Mouse (Mus musculus): Measurements from ENCODE around the gene Ablim1. TPM values are rescaled to one million over a fixed set of nuclear protein-coding genes. Genes with fewer than 3 reads are reported as not detected.
A peak's percentile ranks its signal among the peaks of the same experiment; 100 is the strongest.

Gene Ablim1
- polyA plus RNA-seq, 1 experiment: 12.2 TPM

DNA sequence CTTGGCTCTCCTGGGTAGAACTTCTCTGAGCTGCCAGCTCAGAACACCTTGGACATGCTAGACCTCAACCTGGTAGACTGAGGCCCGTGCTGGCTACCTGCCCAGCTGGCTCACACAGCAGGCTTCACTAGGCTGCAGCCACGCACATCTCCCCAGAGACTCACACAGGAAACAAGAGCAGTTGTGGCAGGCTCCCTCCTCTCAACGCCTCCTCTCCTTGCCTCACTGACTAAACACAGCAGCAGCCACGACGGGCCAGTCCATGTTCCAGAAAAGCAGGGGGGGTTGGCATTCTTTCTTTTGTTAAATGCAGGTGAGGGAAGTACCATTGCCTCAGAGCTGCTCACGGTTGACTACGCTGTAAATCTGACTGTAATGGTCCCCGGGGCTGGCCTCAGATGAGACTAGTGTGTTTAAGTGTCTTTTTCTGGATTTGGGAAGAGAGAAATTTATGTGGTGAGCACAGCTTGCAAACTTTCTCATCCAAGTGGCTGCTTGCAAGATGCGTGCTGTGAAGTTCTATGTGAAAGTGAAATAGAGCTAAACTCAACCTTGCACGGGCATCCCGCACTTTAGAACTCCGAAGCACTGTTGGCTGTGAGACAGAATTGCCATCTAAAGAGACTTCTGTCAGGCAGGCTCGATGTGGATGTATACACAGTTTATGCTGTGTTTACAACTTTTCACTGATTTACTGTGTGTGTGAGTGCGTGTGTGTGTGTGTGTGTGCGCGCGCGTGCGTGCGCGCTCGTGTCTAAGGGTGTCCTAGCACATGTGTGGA, 195.7 kb downstream of the Ablim1 start:
- no peaks in the 10 kb centered on the region for H3K4me1 ChIP-seq (ENCODE audit: control insufficient read depth, insufficient read depth, low read length)
- TF ChIP-seq EP300 (IDR thresholded peaks at IDR 0.05; ENCODE audit: insufficient read depth, low read depth, low read length) (0 out of 2 replicates have a peak, but pooled peaks have one; percentile 37), CTCF (IDR thresholded peaks at IDR 0.05; ENCODE audit: low read depth, low read length) (no peak), POLR2A (IDR thresholded peaks at IDR 0.05; ENCODE audit: insufficient read depth, low read length) (peak; percentile 21)
- no peaks in the 10 kb centered on the region for H3K36me3 ChIP-seq (ENCODE audit: control insufficient read depth, insufficient read depth, low read length, poor library complexity, severe bottlenecking)
- H3K27ac ChIP-seq (ENCODE audit: insufficient read depth, low read length): no peak overlapping the region
- no peaks in the 10 kb centered on the region for H3K27me3 ChIP-seq (ENCODE audit: control insufficient read depth, insufficient read depth, low read length, poor library complexity, severe bottlenecking)
- H3K9me3 ChIP-seq (replicated peaks; ENCODE audit: control insufficient read depth, insufficient read depth, low read length, poor library complexity, severe bottlenecking): no peaks in the 10 kb centered on the region
- H3K9ac ChIP-seq (ENCODE audit: low read depth, poor library complexity, severe bottlenecking): no peak overlapping the region
- peak overlapping the region; percentile 15; the same call in 1 of the 2 replicates for H3K4me3 ChIP-seq (ENCODE audit: low read depth, low read length)

DNA sequence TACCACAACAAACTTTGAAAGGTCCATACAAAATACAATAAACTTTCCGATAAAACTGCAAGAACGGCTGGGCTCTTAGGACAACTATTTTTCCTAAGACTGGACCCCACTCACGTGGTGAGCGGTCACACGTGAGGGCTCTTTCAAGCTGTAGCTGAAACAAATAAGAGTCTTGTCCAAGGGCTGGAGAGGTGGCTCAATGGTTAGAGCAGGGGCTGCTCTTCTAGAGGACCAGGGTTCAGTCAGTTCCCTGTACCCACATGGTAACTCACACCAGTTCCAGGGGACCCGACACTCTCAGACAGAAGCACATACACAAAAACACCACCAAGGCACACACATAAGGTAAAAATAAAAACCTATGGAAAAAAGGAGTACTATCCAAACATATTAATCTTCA, 197.0 kb downstream of the Ablim1 start:
- no peak for TF ChIP-seq POLR2A (IDR thresholded peaks at IDR 0.05; ENCODE audit: insufficient read depth, low read length)
- no peak for TF ChIP-seq EP300 (IDR thresholded peaks at IDR 0.05; ENCODE audit: insufficient read depth, low read depth, low read length)
- TF ChIP-seq CTCF (IDR thresholded peaks at IDR 0.05; ENCODE audit: low read depth, low read length): no peak
- no peak overlapping the region for H3K4me3 ChIP-seq (ENCODE audit: low read depth, low read length)
- H3K9ac ChIP-seq (ENCODE audit: low read depth, poor library complexity, severe bottlenecking): no peak overlapping the region
- no peaks in the 10 kb centered on the region for H3K4me1 ChIP-seq (ENCODE audit: control insufficient read depth, insufficient read depth, low read length)
- H3K36me3 ChIP-seq (ENCODE audit: control insufficient read depth, insufficient read depth, low read length, poor library complexity, severe bottlenecking): no peaks in the 10 kb centered on the region
- no peak overlapping the region for H3K27ac ChIP-seq (ENCODE audit: insufficient read depth, low read length)
- no peaks in the 10 kb centered on the region for H3K9me3 ChIP-seq (replicated peaks; ENCODE audit: control insufficient read depth, insufficient read depth, low read length, poor library complexity, severe bottlenecking)
- no peaks in the 10 kb centered on the region for H3K27me3 ChIP-seq (ENCODE audit: control insufficient read depth, insufficient read depth, low read length, poor library complexity, severe bottlenecking)

DNA sequence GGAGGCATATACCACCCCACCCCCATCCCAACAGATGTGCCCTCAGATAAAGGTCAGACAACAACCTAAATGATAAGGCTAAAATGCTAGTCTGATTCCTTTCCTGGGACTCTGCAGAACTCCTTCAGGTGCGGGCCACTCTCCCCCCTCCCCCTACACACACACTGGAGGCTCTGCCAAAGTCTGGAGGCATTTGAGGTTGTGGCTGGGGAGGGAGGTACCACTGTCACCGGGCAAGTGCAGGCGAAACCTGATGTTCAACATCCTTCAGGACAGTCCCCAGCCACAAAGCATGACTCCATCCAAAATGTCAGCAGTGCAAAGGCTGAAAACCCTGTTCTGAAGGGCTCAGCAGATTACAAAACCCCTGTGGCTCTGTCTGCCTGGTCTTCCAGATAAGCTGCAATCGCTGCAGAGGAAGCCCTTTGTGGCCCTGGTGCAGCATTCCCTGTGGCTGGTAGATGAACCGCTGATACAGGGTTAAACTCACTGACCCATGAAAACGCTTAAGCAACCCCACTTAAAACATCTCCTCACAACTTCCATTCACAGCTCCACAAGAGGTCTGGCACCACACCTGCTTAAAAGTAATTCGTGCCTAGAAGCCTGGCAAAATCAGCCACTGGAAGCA, 197.7 kb downstream of the Ablim1 start:
- no peak overlapping the region for H3K27ac ChIP-seq (ENCODE audit: insufficient read depth, low read length)
- no peak overlapping the region for H3K9ac ChIP-seq (ENCODE audit: low read depth, poor library complexity, severe bottlenecking)
- TF ChIP-seq POLR2A (IDR thresholded peaks at IDR 0.05; ENCODE audit: insufficient read depth, low read length) (no peak), EP300 (IDR thresholded peaks at IDR 0.05; ENCODE audit: insufficient read depth, low read depth, low read length) (no peak), CTCF (IDR thresholded peaks at IDR 0.05; ENCODE audit: low read depth, low read length) (no peak)
- no peaks in the 10 kb centered on the region for H3K36me3 ChIP-seq (ENCODE audit: control insufficient read depth, insufficient read depth, low read length, poor library complexity, severe bottlenecking)
- no peaks in the 10 kb centered on the region for H3K9me3 ChIP-seq (replicated peaks; ENCODE audit: control insufficient read depth, insufficient read depth, low read length, poor library complexity, severe bottlenecking)
- no peaks in the 10 kb centered on the region for H3K4me1 ChIP-seq (ENCODE audit: control insufficient read depth, insufficient read depth, low read length)
- H3K27me3 ChIP-seq (ENCODE audit: control insufficient read depth, insufficient read depth, low read length, poor library complexity, severe bottlenecking): no peaks in the 10 kb centered on the region
- H3K4me3 ChIP-seq (ENCODE audit: low read depth, low read length): no peak overlapping the region

DNA sequence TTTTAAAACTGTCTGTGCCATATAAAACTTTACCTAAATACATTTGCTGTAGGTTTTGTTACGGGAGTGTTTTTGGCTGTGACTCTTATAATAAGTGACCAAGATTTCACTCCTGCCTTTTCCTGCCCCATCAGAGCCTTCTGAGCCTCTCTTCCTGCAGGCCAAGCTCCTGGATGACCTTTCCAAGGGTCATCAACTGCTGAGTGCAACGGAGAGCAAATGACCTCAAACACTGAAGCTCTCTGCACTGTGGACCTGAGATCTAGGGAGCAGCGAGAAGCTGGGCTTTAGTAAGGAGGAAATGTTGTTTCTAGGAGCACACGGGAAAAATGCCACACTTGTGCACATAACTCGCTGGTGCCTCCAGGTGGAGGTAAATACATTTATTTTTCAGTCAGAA, 199.0 kb downstream of the Ablim1 start:
- Histone ChIP-seq H3K4me3 (ENCODE audit: low read depth, low read length) (no peak overlapping the region), H3K36me3 (ENCODE audit: control insufficient read depth, insufficient read depth, low read length, poor library complexity, severe bottlenecking) (no peaks in the 10 kb centered on the region), H3K9ac (ENCODE audit: low read depth, poor library complexity, severe bottlenecking) (no peak overlapping the region), H3K27me3 (ENCODE audit: control insufficient read depth, insufficient read depth, low read length, poor library complexity, severe bottlenecking) (no peaks in the 10 kb centered on the region), H3K27ac (ENCODE audit: insufficient read depth, low read length) (no peak overlapping the region), H3K9me3 (replicated peaks; ENCODE audit: control insufficient read depth, insufficient read depth, low read length, poor library complexity, severe bottlenecking) (no peaks in the 10 kb centered on the region), H3K4me1 (ENCODE audit: control insufficient read depth, insufficient read depth, low read length) (no peaks in the 10 kb centered on the region)
- TF ChIP-seq CTCF (IDR thresholded peaks at IDR 0.05; ENCODE audit: low read depth, low read length) (no peak), EP300 (IDR thresholded peaks at IDR 0.05; ENCODE audit: insufficient read depth, low read depth, low read length) (no peak), POLR2A (IDR thresholded peaks at IDR 0.05; ENCODE audit: insufficient read depth, low read length) (no peak)

DNA sequence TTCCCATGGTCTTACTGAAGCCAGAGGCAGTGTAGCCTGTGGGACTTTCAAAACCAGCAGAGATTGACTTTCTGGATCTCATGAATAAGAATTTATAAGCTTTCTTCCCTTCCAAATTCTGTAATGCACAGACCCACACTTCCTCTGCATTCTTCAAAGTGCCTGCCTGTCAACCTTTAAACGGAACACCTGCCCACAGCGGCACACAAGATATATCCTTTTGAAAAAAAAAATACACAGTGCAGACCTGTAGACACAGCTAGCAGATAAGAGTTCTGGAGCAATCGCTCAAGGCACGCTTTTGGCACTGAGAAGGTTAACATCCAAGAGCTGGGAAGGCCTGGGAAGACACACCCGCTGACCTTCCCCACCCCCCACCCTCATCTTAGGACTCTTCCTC, 199.8 kb downstream of the Ablim1 start:
- no peak overlapping the region for H3K27ac ChIP-seq (ENCODE audit: insufficient read depth, low read length)
- no peaks in the 10 kb centered on the region for H3K36me3 ChIP-seq (ENCODE audit: control insufficient read depth, insufficient read depth, low read length, poor library complexity, severe bottlenecking)
- H3K4me3 ChIP-seq (ENCODE audit: low read depth, low read length): no peak overlapping the region
- no peaks in the 10 kb centered on the region for H3K9me3 ChIP-seq (replicated peaks; ENCODE audit: control insufficient read depth, insufficient read depth, low read length, poor library complexity, severe bottlenecking)
- H3K27me3 ChIP-seq (ENCODE audit: control insufficient read depth, insufficient read depth, low read length, poor library complexity, severe bottlenecking): no peaks in the 10 kb centered on the region
- H3K4me1 ChIP-seq (ENCODE audit: control insufficient read depth, insufficient read depth, low read length): no peaks in the 10 kb centered on the region
- no peak for TF ChIP-seq POLR2A (IDR thresholded peaks at IDR 0.05; ENCODE audit: insufficient read depth, low read length)
- TF ChIP-seq EP300 (IDR thresholded peaks at IDR 0.05; ENCODE audit: insufficient read depth, low read depth, low read length): no peak
- no peak for TF ChIP-seq CTCF (IDR thresholded peaks at IDR 0.05; ENCODE audit: low read depth, low read length)
- H3K9ac ChIP-seq (ENCODE audit: low read depth, poor library complexity, severe bottlenecking): no peak overlapping the region

DNA sequence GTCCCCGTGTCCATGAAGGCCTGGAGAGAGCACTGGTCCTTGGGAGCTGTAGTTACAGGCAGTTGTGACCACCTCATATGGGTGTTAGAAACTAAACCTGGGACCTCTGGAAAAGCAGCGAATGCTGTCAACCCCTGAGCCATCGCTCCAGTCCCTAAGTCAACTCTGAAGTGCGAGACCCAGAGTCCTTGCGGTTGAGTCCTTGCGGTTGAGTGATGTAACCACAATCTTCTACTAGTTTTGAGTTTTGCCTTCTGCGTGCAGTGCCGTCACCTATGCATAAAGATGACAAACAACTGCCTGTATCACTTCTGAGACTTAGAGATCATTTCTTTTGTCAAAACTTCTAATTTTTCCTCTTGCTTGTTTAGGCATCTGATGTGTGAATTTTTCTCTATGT, 200.7 kb downstream of the Ablim1 start:
- Histone ChIP-seq H3K4me1 (ENCODE audit: control insufficient read depth, insufficient read depth, low read length) (no peaks in the 10 kb centered on the region), H3K9ac (ENCODE audit: low read depth, poor library complexity, severe bottlenecking) (no peak overlapping the region)
- TF ChIP-seq POLR2A (IDR thresholded peaks at IDR 0.05; ENCODE audit: insufficient read depth, low read length) (no peak), CTCF (IDR thresholded peaks at IDR 0.05; ENCODE audit: low read depth, low read length) (no peak), EP300 (IDR thresholded peaks at IDR 0.05; ENCODE audit: insufficient read depth, low read depth, low read length) (no peak)

More for the DNA sequence above, 200.7 kb downstream of the Ablim1 start:
- H3K9me3 ChIP-seq (replicated peaks; ENCODE audit: control insufficient read depth, insufficient read depth, low read length, poor library complexity, severe bottlenecking): no peaks in the 10 kb centered on the region
- no peak overlapping the region for H3K27ac ChIP-seq (ENCODE audit: insufficient read depth, low read length)
- H3K36me3 ChIP-seq (ENCODE audit: control insufficient read depth, insufficient read depth, low read length, poor library complexity, severe bottlenecking): no peaks in the 10 kb centered on the region
- no peaks in the 10 kb centered on the region for H3K27me3 ChIP-seq (ENCODE audit: control insufficient read depth, insufficient read depth, low read length, poor library complexity, severe bottlenecking)
- H3K4me3 ChIP-seq (ENCODE audit: low read depth, low read length): no peak overlapping the region
